Mouse (Mus musculus): Measurements from ENCODE around the gene Pank4.
A peak's percentile ranks its signal among the peaks of the same experiment; 100 is the strongest.

Pank4 gene

DNA sequence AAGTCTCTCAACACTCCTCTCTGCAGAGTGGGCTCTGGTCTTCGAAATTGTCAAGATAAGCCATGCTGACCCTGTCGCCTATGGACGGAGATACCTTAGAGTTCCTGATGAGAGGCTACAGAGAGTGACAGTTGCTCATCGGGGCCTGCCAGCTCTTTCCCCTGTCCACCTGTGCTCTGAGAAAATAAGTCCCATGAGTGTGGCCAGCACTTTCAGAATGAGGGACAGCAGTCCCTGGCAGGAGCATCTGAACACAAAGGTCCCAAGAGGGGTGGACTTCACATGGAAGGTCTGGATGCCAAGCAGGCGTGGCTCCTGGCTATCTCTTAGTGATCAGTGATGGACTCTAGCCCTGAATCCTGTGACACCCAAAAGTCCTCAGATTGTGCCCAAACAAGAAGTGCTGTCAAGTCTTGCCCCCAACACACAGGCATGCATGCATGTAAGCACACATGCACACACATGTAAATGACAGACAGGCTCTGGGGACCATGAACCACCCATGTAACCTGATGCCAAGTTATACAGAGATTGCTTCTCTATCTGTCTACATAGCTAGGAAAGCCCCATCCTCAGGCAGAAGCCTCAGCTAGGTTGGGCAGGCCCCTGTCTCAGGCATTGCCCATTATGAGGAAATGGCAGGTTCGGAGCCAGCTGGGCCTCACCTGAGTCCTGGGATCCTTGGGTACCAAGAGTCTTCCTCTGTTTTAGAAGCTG lies 20.4 kb upstream of the Pank4 start:
- no peak for DNase-seq

DNA sequence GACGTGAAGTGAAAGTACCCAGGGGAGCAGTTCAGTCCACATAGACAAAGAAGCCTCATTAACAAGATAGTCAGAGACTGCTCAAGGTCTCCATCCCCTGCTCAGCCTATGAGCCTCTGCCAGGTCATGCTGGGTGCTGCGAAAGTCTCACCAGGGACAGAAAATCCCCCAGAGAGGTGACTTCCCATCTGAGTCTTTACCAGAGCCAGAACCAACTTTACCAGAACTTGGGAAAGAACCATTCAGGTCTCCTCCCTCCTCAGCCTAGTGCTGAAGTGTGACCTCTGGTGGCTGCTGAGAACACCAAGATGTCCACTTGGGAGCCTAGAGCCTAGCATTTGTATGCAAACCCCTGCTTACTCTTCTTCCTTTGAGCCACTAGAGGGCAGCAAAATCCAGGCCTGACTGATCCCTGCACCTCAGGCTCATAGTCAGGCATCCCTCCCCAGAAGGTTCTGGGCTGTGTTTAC lies 19.8 kb upstream of the Pank4 start:
- DNase-seq: peak; percentile 82

DNA sequence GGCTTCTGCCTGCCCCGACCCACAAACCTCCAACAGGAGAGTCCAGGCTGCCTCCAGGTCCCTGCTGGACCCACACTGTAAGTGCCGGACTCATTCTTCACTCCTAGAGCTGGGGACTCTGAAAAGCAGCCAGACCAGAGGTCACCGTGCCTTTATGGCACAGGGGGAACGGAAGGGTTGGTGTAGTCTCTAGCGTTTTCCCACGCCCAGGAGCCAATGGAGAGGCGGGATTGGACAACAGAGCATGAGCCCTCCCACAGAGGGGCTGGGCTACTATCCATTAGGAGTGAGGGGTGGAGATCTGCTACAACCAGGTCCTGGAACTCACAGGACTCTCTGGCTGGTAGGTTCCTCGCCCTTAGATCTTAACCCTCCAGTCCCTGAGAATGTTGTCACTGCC lies 17.6 kb upstream of the Pank4 start:
- no peak for DNase-seq

DNA sequence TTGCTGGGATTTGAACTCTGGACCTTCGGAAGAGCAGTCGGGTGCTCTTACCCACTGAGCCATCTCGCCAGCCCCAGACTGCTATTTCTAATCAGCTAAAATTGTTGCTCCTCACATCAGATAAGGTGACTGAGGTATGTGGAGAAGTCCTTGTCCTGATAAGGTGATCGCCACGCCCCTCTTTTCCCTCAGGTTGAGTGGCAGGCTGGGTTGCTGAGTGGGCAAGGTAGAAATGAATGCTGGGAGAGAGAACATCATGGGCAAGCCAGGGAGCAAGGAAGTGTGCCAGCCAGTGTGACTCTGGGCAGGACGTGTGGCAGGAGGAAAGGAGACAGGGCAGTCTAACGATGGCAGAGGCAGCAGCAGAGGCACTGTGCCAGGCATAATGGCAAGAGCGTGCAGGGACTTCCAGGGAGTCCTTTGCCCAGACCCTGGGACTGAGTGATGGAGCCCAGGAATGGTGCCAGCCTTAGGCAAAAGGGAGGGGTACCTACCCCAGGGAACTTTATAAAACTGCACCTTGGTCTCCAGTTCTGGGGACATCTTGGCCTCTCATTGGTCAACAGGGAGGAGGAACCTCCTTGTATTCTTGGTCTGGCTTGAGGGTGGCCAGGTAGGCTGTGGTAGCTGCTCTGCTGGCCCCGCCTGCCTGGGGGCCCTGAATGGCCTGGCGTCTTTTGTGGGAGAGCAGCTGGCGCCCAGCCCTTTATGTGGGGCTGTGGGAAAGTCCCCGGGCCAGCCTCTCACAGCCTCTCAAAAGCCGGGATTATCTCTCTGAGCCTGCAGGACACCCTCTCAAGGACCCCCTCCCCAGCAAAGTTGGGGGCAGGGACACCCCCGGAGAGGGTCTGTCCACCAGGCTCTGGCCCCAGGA lies 15.6 kb upstream of the Pank4 start:
- no peak for DNase-seq

DNA sequence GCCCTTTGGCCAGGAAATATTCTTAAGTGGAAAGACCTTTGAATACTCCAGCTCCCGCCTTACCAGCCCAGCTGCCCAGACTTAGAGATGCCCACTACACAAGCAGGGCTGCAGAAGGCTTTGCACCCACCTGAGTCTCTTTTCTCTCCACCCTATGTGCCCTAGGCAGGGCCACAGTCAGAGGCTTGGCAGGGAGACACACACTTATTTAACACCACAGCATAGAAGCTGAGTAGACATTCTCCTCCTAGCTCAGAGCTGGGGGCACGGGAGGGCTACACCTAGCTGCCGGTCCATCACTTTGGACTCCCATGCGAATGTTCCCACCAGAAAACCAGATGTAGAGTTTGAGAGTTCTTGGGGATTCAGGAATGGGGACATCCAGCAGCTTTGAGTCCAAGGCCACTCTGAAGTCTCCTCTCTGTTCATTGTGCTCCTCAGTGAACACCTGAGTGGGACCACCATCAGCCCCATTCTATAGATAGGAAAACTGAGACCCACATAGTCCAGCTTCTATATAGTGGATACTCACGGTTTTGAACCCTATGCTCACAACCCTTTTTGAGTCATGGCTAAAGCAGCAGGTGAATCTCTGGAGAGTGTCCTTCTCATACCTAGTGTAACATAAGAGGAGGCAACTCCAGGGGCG lies 14.9 kb upstream of the Pank4 start:
- no peak for DNase-seq

DNA sequence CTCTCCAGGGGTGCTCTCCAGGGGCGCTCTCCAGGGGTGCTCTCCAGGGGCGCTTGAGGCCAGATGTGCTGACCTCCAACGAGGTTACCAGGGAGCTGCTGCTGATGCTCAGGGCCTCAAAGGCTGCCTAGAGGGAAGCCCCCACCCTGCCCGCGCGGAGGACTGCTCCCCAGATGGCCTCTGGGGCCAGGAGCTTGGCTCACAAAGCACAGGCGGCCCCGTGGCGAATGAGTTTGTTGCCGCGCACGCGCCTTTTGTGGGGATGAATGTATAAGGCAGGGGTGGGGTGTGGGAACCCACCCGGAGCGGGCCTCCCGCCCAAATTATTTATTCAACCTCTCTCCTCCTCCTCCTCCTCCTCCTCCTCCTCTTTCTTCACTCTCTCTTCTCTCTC lies 14.3 kb upstream of the Pank4 start:
- no peak for DNase-seq

DNA sequence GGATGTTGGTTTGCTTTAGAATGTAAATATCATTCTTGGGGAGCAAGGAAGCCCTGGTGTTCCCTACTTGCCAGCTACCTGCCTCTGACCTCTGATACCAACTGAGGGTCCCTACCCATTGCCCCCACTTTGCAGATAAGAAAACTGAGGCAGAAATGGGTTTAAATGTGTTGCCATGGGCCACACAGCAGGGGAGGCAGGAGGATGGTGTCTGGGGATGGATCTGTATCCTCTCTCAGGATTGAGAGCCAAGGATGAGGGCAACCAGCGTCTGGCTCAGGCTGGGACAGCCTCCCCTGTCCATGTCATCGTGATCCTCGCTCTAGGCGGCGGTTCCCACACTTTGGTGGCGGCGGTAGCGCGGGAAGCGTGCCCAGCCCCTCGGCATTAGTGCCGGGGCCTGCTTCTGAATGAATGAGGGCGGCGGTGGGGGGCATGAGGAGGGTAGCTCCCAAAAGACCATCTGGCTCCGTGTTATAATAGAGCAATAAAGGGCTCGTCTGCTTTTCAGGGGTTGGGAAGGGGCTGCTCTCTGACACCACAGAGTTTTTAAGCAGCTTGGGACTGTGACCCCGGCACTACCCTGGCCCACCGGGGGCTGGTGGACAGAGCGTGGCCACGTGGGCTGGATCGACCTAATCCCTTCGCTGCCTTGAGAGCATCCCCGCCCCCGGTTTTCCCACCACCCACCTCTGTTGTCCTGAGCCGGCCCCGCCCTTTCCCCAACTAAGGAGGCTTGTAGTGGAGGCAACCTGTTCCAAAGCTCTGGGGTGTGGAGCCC lies 11.3 kb upstream of the Pank4 start:
- no peak for DNase-seq

DNA sequence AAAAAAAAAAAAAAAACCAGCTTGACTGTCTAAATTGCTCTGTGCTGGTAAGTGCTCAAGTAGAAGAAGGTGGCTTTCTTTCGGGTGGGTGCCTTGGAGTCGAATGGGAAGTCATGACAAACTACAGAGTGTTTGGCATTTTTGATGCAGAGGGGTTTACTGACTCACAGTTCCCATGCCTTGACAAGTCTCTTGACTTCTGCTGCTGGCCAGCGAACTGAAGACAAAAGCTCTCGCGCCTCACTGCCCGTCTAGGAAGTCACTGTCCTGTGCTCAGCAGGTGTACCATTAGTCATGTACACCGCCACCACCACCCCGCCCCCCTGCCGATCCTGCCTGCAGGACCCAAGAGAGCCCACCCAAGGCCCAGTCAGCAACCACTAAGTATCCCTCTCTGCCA lies 7.3 kb upstream of the Pank4 start:
- no peak for DNase-seq

DNA sequence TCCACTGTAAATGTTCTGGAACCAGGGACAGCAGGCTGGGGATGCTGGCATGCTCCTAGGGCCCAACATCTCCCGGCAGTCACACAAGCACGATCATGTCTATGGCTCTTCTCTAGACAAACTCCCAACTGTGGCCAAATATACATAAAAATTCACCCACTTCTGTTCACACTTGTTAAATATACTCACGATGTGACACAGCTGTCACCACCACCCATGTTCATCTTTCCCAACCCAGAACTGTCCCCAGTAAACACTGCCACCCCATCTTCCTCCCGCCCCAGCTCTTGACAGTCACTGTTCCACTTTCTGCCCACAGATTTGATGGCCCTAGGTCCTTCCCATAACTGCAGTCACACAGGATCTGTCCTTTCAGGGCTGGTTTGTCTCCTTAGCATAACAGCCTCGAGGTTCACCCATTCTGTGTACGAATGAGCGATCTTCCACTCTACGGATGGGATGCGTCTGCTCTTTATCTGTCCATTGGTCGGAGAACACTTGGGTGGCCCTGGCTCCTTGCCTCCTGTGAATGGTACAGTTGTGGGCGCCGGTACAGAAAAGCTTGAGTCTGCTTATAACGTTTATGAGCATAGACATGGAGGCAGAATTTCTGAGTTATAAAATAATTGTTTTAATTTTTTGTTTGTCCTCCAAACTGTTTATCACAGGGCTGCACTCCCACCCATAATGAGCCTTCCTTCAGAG lies 6.5 kb upstream of the Pank4 start:
- no peak for DNase-seq

DNA sequence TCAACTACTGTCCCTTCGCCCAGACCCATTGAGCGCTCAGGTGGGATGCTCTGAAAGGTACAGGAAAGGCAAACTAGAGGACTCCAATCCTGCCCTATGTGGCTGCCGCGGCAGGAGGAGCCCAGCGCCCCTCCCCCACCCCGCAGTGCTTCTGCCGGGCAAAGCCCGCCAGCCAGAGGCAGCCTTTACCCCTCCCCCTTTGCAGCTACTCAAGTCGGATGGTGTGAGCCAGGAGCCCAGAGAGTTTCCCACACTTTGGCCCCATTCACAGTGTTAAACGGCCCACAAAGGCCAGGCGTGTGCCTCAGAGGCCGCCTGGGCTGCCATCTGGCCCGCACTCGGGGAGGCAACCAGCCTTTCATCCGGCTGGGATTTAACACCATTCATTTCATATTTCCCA lies 5.8 kb upstream of the Pank4 start:
- peak; percentile 60 for DNase-seq

DNA sequence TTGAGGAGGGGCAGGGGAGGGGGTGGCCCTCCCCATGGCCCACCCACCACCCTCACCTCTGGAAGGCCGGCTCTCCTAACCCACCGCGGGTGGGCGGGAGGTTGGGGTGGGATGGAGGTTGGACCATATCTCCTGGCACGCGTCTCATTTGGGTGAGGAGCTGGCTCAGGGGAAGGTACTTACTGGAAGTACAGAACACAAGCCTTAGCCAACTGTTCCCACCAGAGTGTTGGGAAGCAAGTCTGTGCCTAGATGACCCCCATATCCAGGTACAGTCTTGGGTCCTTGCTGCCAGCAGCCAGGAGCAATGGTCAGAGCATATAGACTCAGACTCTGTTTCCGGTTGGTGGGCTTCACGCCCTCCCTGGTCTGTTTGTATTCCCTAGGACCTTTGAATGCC lies 5.3 kb upstream of the Pank4 start:
- no peak for DNase-seq

DNA sequence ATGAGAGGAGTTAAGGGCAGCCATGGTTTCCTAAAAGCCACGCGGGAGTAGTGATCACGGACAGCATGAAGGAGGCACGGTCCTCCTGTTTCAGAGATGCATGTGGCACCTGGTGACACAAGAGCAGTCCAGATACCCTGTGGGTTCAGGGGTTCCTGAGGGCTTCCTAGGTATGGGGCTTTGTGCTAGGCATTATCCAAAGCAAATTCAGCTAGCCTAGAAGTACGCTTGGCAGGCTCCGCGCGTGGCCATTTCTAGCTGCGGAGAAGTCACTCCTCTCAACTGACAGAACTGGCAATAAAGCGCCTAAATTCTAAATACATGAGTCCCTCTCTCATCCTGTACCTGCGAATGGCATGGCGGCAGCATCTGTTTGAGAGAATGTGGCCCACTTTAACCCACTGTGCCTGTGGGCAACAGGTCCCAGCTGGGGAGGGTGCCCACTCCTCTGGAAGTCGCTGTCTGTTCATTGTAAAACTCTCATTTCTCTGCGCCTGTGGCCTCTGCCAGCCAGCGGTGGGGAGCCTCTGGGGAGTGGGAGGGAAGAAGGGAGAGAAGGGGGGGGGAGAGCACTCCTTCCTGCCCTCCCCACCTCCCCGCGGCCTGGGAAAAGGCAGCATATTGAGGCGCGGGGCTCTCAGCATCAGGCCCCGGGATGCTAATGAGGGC lies 3.8 kb upstream of the Pank4 start:
- peak; percentile 45 for DNase-seq

DNA sequence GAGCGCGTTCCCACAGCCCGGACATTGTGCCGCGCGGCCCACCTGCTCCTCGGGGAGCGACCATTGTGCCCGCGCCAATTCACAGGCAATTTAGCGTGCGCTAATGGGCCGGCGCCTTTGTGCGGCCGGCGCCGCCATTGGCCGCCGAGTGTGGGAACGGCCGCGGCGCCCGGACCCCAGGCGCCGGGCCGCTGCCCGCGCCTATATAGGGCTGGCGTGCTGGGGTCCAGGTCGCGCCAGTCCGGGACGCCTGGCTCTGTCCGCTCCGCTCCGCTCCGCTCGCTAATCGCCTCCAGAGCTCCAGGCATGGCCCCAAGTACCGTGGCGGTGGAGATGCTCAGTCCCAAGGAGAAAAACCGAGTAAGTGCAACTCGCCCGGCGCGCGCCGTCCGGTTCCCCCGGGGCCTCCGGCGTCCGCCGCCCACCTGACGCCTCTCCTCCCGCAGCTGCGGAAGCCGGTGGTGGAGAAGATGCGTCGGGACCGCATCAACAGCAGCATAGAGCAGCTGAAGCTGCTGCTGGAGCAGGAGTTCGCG lies 3.2 kb upstream of the Pank4 start, which contains the start of gene Hes5:
Gene Hes5 (plus strand): TSS at position 234 of the 536 bp plus-strand sequence.
- DNase-seq: peak; percentile 60

DNA sequence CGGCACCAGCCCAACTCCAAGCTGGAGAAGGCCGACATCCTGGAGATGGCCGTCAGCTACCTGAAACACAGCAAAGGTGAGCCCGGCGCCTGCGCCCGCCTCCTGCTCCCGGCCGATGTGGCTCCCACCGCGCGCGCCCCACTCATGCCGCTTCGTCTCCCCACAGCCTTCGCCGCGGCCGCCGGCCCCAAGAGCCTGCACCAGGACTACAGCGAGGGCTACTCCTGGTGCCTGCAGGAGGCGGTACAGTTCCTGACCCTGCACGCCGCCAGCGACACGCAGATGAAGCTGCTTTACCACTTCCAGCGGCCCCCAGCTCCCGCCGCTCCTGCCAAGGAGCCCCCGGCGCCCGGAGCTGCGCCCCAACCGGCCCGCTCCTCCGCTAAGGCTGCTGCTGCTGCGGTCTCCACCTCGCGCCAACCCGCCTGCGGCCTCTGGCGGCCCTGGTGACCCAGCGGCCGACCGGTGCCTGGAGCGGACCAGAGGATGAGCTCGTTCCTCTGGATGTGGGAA lies 2.6 kb upstream of the Pank4 start:
- peak; percentile 72 for DNase-seq

DNA sequence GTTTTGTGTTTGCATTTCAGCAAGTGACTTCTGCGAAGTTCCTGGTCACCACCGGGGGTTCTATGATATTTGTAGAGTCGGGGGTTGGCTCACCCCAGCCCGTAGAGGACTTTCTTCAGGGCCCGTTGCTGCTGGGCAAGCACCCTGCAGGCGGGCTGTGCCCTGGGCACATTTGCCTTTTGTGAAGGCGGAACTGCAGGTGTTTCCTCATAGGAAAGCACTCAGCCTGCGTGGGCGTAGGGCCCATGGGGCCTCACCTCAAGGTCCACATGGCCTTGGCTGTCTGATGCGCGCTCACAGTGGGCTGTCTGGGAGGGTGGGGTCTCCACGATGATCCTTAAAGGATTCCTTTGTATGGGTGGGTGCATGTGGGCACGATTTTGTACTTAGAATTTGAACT lies 2.0 kb upstream of the Pank4 start:
- DNase-seq: peak; percentile 77

DNA sequence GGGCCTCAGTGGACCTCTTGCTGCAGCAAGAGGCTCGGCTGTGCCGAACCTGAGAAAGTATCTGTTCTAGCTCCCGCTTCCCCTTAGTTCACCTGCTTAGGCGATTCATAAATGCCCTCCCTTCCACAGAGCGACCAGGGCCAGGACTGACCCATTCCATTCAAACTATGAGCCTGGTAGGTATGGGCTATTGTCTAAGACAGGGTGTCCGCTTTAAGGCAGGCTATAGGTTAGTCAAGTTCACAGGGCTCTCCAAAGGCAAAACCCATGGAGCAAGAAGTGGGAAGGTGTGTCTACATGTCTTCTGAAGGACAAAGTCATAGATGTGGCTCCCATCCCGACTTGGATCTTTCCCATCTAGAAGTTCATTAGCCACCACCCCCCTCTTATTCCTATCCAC lies 1.2 kb upstream of the Pank4 start:
- DNase-seq: no peak

DNA sequence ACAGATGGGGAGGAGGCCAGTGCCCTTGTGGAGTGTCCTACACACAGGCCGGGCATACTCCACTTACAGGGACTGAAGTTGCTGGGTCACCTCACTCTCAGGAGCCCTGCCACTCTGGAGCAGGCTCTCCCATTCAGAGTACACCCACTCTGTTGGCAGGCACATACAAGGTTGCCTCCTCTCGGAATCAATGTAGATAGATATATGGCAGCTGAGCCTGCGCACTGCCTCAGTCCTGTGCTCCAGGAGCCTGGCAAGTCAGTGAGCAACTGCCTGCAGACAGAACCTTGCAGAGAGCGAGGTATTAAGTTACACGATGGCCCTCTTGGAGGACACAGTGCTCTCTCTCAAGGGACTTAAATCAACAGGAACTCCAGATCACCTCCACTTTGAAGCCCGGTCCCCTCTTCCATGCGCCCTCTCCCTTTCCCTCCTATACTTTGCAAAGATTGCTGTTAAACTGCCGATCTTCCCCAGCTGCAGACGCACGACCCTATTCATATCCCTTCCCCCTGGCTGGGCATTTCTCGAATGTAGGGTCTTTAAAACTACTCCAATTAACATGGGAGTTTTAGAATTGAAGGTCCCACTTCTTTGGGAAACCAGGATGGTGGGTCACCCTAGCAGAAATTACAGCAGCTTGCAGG lies 610 bp upstream of the Pank4 start:
- no peak for DNase-seq

DNA sequence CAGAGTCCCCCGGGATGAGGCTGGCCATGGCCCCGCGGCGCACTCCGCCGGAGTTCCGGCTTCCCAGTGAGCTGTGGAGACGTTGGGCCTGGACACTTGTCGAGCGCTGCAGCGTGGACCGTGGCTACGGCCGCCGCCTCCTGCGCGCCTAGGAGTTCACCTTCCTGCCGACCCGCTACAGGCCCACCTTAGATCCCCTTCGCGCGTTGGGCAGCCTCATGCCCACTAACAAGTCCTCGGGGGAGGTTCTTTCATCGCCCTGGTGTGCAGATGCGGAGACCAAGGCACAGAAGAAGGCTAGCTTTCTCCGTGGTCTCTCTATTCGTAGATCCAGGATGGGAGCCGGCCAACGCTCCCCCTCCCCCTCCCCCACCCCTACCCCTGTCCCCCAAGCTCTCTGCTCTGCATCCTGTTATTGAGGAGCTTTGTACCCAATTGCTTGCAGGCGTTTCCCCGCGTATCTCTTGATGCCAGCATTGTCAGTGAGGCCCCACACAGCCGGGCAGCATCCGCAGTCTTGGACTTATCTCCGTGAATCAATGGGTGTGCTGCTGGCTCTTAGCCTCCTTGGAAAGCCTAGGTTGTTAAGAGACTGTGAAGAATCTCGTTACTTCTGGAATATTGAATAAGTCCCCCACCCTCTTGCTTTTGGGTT lies 785 bp downstream of the Pank4 start:
- peak; percentile 57 for DNase-seq

DNA sequence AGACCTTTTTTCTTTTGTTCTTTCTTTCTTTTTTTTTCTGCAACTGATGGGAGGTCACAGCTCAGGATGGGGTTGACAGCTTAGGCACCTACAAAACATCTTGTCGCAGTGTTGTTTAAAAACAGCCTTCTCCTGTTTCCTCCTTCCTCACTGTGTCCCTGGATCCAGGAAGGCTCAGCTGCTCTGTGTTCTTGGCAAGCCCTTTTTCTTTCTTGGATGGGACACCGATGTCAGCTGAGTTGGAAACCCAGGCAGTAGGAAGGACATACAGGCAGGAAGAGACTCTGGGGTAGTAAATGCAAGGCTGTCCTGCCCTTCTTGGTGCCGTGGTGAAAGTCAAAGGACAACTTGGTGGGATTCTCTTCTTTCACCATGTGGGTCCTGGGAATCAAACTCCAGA lies 1.9 kb downstream of the Pank4 start:
- DNase-seq: no peak

DNA sequence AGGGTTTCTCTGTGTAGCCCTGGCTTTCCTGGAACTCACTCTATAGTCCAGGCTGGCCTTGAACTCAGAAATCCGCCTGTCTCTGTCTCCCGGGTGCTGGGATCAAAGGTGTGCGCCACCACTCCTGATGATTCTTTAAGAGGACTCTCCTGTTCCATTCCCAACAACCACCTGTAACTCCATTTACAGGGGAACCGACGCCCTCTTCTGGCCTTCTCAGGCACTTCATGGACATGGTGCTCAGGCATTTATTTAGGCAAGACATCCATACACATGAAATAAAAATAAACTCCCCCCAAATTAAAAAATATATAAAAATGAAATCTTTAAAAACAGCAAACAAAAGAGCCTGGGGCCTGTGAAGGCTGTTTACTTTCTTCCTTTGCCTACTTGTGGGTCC lies 3.2 kb downstream of the Pank4 start:
- DNase-seq: peak; percentile 70

Data from thymus, postnatal 14 days (tissue).